Mouse (Mus musculus) small intestine, adult 2 months (tissue): ENCODE data around the gene Ikzf3.

Source experiments
- CTCF ChIP-seq: fragments of 200-500 bp; IDR thresholded peaks from 2 replicates; pipeline ENCODE4 v1.5.1; 2012; ENCODE audit warnings: low read depth, mild to moderate bottlenecking, control low read depth, inconsistent platforms, low read length, moderate library complexity, mixed read lengths; ENCODE audit not compliant: insufficient replicate concordance, insufficient read length; ENCODE audit errors: extremely low read depth
- POLR2A ChIP-seq: fragments of 200-500 bp; IDR thresholded peaks from 2 replicates; pipeline ENCODE4 v1.6.1; 2012; ENCODE audit warnings: low read depth, mild to moderate bottlenecking, control low read depth, inconsistent platforms, low read length, moderate library complexity

DNA sequence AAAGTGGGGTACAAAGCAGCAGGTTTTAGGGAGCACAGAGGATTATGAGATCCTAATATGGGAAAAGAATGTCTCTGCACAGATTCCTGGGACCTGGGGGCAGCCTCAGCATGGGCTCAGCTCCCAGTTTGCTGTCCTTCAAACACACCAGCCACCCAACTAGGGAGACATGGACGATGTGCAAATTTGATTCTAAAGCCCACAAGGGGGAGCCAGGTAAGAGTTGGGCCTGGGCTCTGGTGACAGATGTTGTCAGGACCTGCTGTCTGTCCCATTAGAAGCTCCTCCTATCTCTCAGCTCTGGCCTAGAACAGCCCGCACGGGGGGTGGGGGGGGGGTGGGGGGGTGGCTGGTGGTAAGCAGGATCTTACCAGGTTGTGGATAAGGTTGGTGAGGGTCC is 37.7 kb upstream of the Ikzf3 start:
- TF ChIP-seq POLR2A, result no peak
- TF ChIP-seq CTCF, result peak; percentile 24; the same call in 1 of the 2 replicates
